Mouse (Mus musculus) urinary bladder, postnatal 14 days (tissue): ENCODE data around the gene Stip1.
A peak's percentile ranks its signal among the peaks of the same experiment; 100 is the strongest.
"Not testable (repeated sequence)": the region's sequence is repeated elsewhere in the genome, so short reads cannot be mapped to it uniquely, and the experiment has no call there.

Experiments used
- DNase-seq: peaks from one replicate; pipeline ENCODE4 v3.0.0; 2021; ENCODE audit warnings: low spot score

The Stip1 gene

GRCm38 (mm10) chr19:7064571-7064970 lies 24.8 kb upstream of the Stip1 start:
- DNase-seq = peak; percentile 87

DNA sequence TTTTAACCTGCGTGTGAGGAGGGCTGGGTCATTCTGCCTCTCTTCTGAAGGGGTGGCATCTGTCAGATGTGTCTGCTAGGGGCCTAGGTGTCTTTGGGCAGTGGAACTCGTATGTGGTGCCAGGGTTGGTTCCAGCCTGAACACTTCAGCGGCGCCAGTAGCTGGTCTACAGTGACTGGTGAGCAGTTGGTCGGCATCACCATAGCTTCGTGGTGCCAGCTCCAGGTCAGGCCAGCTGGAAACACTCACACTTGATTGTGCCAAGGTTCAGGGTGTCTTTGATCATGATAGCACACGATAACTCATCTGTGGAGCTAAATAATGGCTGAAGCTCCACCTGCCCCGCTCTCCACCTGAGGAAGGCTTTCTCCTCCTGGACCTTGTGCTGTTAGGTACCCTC lies 23.1 kb upstream of the Stip1 start:
- DNase-seq = no peak

DNA sequence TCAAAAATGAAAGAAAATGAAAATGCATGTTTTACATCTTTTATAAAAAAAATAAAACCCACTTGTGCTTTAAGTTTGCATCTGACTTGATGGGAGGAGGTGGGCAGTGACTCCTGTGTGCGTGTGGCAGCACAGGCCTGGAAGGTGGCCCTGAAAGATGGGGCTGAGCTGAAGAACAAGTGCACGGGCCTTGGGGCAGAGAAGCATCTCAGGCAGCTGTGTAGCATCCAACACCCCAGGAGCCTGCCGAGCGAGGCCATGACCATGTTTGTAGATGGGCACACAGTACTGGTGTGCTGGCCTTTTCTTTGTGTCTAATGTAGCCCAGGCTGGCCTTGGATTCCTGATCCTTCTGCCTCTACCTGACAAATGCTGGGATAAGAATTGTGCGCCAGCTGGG lies 22.3 kb upstream of the Stip1 start:
- no peak for DNase-seq

GRCm38 (mm10) chr19:7058541-7058940 lies 18.8 kb upstream of the Stip1 start:
- DNase-seq = no peak

GRCm38 (mm10) chr19:7057722-7058207 lies 18.0 kb upstream of the Stip1 start:
- DNase-seq = peak; percentile 87

DNA sequence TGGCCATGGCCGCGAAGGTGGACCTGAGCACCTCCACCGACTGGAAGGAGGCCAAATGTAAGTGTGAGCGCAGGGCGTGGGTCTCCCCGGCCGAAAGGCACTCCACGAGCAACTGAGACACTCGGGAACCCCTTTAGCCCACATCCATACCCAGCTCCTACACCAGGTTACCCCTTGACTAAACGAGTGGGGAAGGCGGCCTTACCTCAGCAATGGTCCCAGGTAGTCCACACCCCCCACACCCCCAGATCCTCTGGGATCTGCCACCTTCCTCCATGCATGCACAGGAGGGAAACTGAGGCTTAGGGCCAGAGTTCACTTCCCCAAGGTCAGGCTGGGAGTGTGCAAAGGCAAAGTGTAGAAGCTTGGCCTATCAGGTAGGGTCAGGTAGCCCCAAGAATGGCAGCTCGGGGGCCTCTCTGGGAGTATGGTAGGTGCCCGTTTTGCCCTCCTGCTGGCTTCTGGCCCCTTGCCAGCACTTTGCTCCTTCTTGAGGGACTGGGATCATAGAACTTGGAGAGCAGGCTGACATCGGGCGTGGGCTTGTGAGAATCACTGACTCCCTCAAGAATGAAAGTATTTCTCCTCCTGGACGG lies 17.5 kb upstream of the Stip1 start:
- DNase-seq = peak; percentile 68

- peak; percentile 79 for DNase-seq
Measured at GRCm38 (mm10) chr19:7056248-7057087, 16.7 kb upstream of the Stip1 start, which contains the start of gene Macrod1. Macrod1 (plus strand) TSS chr19:7056810.

GRCm38 (mm10) chr19:7055173-7055572 lies 15.4 kb upstream of the Stip1 start:
- peak; percentile 48 for DNase-seq

GRCm38 (mm10) chr19:7054772-7055171 lies 15.0 kb upstream of the Stip1 start:
- peak; percentile 42 for DNase-seq

DNA sequence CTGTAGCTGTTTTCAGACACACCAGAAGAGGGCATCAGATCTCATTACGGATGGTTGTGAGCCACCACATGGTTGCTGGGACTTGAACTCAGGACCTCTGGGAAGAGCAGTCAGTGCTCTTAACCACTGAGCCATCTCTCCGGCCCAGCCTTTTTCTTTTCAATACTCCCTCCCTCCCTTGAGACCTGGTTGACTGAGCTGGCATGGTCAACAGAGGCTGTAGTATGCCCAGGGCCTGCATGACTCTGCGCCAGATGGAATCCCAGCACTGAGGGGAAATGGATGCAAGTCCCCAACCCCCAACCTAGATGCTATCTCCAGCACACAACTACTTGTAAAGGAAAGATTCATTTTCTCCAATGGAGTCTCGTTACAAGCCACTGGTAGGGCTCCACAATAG lies 13.6 kb upstream of the Stip1 start:
- not testable (repeated sequence) for DNase-seq

GRCm38 (mm10) chr19:7044706-7045105 lies 4.9 kb upstream of the Stip1 start:
- no peak for DNase-seq

DNA sequence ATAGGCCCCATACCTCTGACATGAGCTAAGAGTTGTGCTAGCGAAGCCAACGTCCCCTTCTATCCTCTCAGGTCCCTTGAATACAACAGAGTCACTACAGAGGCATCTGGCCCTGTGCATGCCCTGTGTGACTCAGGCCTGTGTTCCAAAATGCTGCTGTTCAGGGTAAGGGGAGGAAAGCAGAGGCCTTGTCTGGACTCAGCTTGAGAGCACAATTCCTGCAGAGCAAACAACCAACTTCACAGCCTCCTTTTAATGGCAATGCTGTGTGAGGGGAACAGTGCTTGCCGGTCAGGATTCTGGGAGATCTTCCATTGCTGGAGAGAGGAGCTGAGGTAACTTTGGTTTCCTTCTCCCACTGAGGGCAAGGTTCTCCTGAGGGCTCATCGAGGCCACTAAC lies 4.5 kb upstream of the Stip1 start:
- DNase-seq = no peak

DNA sequence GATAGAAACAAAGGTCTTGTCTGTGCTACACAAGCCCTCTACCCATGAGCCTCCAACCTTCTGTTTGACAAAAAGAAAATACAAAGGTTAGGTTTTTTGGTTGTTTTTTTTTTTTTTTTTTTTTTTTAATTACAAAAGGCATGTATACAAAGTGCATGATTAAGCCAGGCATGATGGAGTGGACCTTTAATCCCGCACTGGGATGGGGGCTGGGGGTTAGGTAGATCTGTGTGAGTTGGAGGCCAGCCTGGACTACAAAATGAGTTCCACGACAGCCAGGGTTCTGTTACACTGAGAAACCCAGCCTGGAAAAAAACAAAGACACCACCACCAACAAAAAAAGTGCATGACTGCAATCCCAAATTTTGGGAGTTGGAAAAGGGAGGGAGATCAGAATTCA lies 1.4 kb upstream of the Stip1 start:
- no peak for DNase-seq

GRCm38 (mm10) chr19:7040637-7041130 lies 917 bp upstream of the Stip1 start:
- DNase-seq = no peak

DNA sequence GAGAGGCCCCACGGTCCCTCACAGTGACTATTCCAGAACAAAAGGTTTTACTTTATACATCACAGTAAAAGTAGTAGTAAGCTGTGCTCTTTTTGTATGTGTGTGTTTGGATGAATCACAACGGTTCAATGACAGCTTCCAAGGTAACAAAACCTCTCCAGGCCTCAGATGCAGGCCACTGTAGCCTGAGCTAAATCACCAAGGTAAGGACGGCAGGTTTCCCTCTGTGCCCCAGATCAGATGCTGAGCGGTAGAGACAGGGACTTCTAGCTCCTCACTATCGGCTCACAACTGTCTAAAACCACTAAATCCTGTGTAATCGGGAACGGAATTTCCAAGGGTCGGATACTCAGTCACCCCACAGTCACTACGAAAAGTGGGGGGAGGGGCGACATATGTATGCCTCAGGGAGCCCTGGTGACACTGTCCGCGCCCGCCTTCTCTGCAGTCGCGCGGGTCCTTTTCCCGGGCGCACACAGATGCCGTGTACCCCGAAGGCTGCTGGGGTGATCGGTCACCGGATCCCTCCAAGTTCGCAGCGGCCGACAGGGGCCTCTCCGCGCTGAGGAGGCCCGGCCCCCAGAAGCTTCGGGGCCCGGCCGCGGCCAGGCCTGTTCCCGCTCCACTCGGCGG lies 563 bp downstream of the Stip1 start:
- peak; percentile 43 for DNase-seq

- DNase-seq = no peak
Measured at GRCm38 (mm10) chr19:7034006-7034405, 5.8 kb downstream of the Stip1 start.

GRCm38 (mm10) chr19:7029531-7029930 lies 10.2 kb downstream of the Stip1 start:
- DNase-seq = no peak

GRCm38 (mm10) chr19:7020224-7020641 lies 19.5 kb downstream of the Stip1 start:
- DNase-seq = peak; percentile 59

GRCm38 (mm10) chr19:7019191-7019590 lies 20.6 kb downstream of the Stip1 start, which contains the start of gene Fermt3:
Fermt3 (minus strand) TSS chr19:7019469.
- no peak for DNase-seq

DNA sequence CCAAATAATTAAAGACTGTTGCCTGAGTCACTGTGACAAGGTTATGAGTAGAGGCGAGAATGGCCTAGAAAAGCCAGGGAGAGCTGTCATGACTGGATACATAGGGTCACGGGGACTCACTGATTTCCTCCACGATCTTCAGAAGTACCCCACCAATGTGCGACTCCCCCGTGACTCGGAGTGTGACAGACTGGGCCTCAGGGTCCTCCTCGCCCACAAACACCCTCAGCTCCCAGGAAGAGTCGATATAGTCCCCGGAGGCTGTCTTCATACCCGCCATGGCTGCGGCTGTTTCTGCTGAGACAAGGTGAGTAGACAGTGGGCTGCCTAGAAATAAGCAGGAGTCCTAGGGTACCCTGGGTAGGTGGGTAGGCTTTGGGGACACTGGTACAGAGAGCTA lies 21.2 kb downstream of the Stip1 start:
- no peak for DNase-seq

DNA sequence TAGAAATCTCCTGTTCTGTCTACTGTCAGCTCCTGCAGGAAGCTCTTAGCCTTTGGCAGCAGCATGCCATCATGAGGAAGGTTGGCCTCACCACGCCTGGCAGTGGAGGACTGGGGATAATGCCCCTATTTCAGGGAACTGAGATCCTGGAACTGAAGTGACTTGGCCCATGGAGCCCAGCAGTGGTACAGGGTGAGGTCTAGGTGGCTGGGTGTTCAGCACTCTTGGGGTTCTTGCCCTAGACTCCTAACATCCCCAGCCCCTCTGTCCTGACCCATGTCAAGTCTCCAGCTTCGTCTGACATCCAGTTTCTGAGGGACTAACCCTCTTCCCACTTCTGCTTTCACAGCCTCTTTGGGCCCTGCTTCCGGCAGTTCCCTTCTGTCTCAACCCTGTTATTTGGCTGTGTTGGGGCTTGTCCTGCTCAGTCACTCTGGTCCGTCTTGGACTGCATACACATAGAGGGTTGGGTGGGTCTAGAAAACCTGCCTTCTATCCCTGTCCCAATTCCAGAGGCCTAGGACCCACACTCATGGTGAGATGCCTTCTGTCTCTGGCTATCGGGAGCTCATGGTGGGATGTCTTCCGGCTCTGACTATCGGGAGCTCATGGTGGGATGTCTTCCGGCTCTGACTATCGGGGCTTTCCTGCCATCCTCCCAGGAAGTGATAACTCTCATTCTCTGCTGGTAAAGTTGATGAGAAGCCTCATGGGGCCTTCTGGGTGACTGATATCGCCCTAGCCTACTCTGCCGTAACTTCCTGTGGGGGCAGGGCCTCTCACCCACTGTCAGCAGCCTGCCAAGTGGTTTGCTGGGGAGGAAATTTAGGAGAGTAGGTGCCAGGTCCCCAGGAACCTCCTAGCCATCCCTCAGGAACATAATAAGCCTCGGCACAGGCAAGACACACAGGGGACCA lies 22.0 kb downstream of the Stip1 start:
- no peak for DNase-seq
